Mouse (Mus musculus): ENCODE measurements around the gene Nsg2. TPM values are rescaled to one million over a fixed set of nuclear protein-coding genes. Genes with fewer than 3 reads are reported as not detected.

Gene Nsg2
- polyA plus RNA-seq, 1 experiment, result 2.5 TPM

- TF ChIP-seq POLR2A (IDR thresholded peaks at IDR 0.05; ENCODE audit: borderline replicate concordance, control insufficient read depth, low read depth, low read length), result no peak
- TF ChIP-seq CTCF (IDR thresholded peaks at IDR 0.05; ENCODE audit: control insufficient read depth, insufficient read depth, low read length), result no peak
- Histone ChIP-seq H3K4me1 (ENCODE audit: control insufficient read depth, insufficient read depth, low read length) (no peaks in the 10 kb centered on the region), H3K4me3 (replicated peaks; ENCODE audit: control insufficient read depth, low read depth, low read length) (no peak overlapping the region), H3K27ac (ENCODE audit: control insufficient read depth, insufficient read depth, low read depth, low read length, poor library complexity) (no peak overlapping the region)
- WGBS, result 17% methylated on average over 4 of the region's 4 CpGs
These were observed 39.4 kb downstream of the Nsg2 start for GRCm38 (mm10) chr11:32039656-32040055.

- H3K27ac ChIP-seq (ENCODE audit: control insufficient read depth, insufficient read depth, low read depth, low read length, poor library complexity), result no peak overlapping the region
- WGBS, result 84% methylated on average over 11 of the region's 11 CpGs
- no peak overlapping the region for H3K4me3 ChIP-seq (replicated peaks; ENCODE audit: control insufficient read depth, low read depth, low read length)
- no peak for TF ChIP-seq CTCF (IDR thresholded peaks at IDR 0.05; ENCODE audit: control insufficient read depth, insufficient read depth, low read length)
- no peaks in the 10 kb centered on the region for H3K4me1 ChIP-seq (ENCODE audit: control insufficient read depth, insufficient read depth, low read length)
These were observed 57.1 kb downstream of the Nsg2 start for GRCm38 (mm10) chr11:32057389-32057788.

GRCm38 (mm10) chr11:32057861-32058260 is 57.6 kb downstream of the Nsg2 start:
- WGBS, result 88% methylated on average over 13 of the region's 13 CpGs
- no peak overlapping the region for H3K4me3 ChIP-seq (replicated peaks; ENCODE audit: control insufficient read depth, low read depth, low read length)

GRCm38 (mm10) chr11:32061020-32061419 is 60.8 kb downstream of the Nsg2 start:
- Histone ChIP-seq H3K4me3 (replicated peaks; ENCODE audit: control insufficient read depth, low read depth, low read length) (no peak overlapping the region), H3K4me1 (ENCODE audit: control insufficient read depth, insufficient read depth, low read length) (no peaks in the 10 kb centered on the region), H3K27ac (ENCODE audit: control insufficient read depth, insufficient read depth, low read depth, low read length, poor library complexity) (no peak overlapping the region)
- 59% methylated on average over 2 of the region's 2 CpGs for WGBS
- no peak for TF ChIP-seq POLR2A (IDR thresholded peaks at IDR 0.05; ENCODE audit: borderline replicate concordance, control insufficient read depth, low read depth, low read length)
- TF ChIP-seq CTCF (IDR thresholded peaks at IDR 0.05; ENCODE audit: control insufficient read depth, insufficient read depth, low read length), result no peak

More at GRCm38 (mm10) chr11:32057861-32058260, 57.6 kb downstream of the Nsg2 start:
- H3K27ac ChIP-seq (ENCODE audit: control insufficient read depth, insufficient read depth, low read depth, low read length, poor library complexity), result no peak overlapping the region
- no peaks in the 10 kb centered on the region for H3K4me1 ChIP-seq (ENCODE audit: control insufficient read depth, insufficient read depth, low read length)
- TF ChIP-seq CTCF (IDR thresholded peaks at IDR 0.05; ENCODE audit: control insufficient read depth, insufficient read depth, low read length), result no peak

GRCm38 (mm10) chr11:32061874-32062273 is 61.6 kb downstream of the Nsg2 start:
- 78% methylated on average over 10 of the region's 10 CpGs for WGBS
- H3K4me1 ChIP-seq (ENCODE audit: control insufficient read depth, insufficient read depth, low read length), result no peaks in the 10 kb centered on the region
- no peak overlapping the region for H3K27ac ChIP-seq (ENCODE audit: control insufficient read depth, insufficient read depth, low read depth, low read length, poor library complexity)
- no peak for TF ChIP-seq CTCF (IDR thresholded peaks at IDR 0.05; ENCODE audit: control insufficient read depth, insufficient read depth, low read length)
- no peak for TF ChIP-seq POLR2A (IDR thresholded peaks at IDR 0.05; ENCODE audit: borderline replicate concordance, control insufficient read depth, low read depth, low read length)
- H3K4me3 ChIP-seq (replicated peaks; ENCODE audit: control insufficient read depth, low read depth, low read length), result no peak overlapping the region

GRCm38 (mm10) chr11:32063775-32064510 is 63.7 kb downstream of the Nsg2 start:
- Histone ChIP-seq H3K4me3 (replicated peaks; ENCODE audit: control insufficient read depth, low read depth, low read length) (no peak overlapping the region), H3K27ac (ENCODE audit: control insufficient read depth, insufficient read depth, low read depth, low read length, poor library complexity) (no peak overlapping the region), H3K4me1 (ENCODE audit: control insufficient read depth, insufficient read depth, low read length) (no peaks in the 10 kb centered on the region)
- 73% methylated on average over 10 of the region's 10 CpGs for WGBS
- TF ChIP-seq POLR2A (IDR thresholded peaks at IDR 0.05; ENCODE audit: borderline replicate concordance, control insufficient read depth, low read depth, low read length), result no peak
- TF ChIP-seq CTCF (IDR thresholded peaks at IDR 0.05; ENCODE audit: control insufficient read depth, insufficient read depth, low read length), result no peak

- TF ChIP-seq POLR2A (IDR thresholded peaks at IDR 0.05; ENCODE audit: borderline replicate concordance, control insufficient read depth, low read depth, low read length), result no peak
- no peak for TF ChIP-seq CTCF (IDR thresholded peaks at IDR 0.05; ENCODE audit: control insufficient read depth, insufficient read depth, low read length)
- Histone ChIP-seq H3K27ac (ENCODE audit: control insufficient read depth, insufficient read depth, low read depth, low read length, poor library complexity) (no peak overlapping the region), H3K4me3 (replicated peaks; ENCODE audit: control insufficient read depth, low read depth, low read length) (no peak overlapping the region), H3K4me1 (ENCODE audit: control insufficient read depth, insufficient read depth, low read length) (no peaks in the 10 kb centered on the region)
- 73% methylated on average over 5 of the region's 5 CpGs for WGBS
These were observed 64.2 kb downstream of the Nsg2 start for GRCm38 (mm10) chr11:32064511-32064862.

- 80% methylated on average over 12 of the region's 12 CpGs for WGBS
- H3K27ac ChIP-seq (ENCODE audit: control insufficient read depth, insufficient read depth, low read depth, low read length, poor library complexity), result no peak overlapping the region
- H3K4me1 ChIP-seq (ENCODE audit: control insufficient read depth, insufficient read depth, low read length), result no peaks in the 10 kb centered on the region
- TF ChIP-seq POLR2A (IDR thresholded peaks at IDR 0.05; ENCODE audit: borderline replicate concordance, control insufficient read depth, low read depth, low read length) (no peak), CTCF (IDR thresholded peaks at IDR 0.05; ENCODE audit: control insufficient read depth, insufficient read depth, low read length) (no peak)
- no peak overlapping the region for H3K4me3 ChIP-seq (replicated peaks; ENCODE audit: control insufficient read depth, low read depth, low read length)
These were observed 68.7 kb downstream of the Nsg2 start for GRCm38 (mm10) chr11:32068736-32069490.
